8 mouse cellular contexts compared by ENCODE assay signal in the genomic region with DNA sequence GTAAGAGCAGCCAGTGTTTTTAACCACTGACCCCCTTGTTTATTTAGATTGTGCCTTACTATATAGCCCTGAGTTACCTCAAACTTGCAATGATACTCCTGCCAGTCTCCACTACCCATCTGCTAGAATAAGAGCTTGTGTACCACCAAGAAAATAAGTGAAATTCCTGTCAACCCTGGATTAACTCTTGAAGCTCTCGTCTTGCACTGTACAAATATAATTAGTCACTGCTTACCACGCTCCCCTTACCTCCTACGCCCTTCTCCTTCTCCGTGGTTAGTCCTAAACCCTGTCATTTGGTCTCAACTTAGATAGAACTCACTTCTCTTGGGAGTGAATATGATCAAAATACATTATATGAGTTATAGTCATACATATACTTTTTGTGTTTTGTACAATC. TPM values are rescaled to one million over a fixed set of nuclear protein-coding genes. Genes with fewer than 3 reads are reported as not detected.
DNase-seq lines count a peak whose midpoint lies in the region; ATAC-seq and TF ChIP-seq lines count a peak whose summit lies in the region.
"Had no signal": no experiment of that assay in that cellular context is flagged by ENCODE, and none has a peak within 500 bp of the region (broad histone marks: within the 10 kb centered on the region; RNA-seq: fewer than 3 reads in every experiment).

No protein-coding gene starts in this region.

- no peaks in the 10 kb centered on the region for H3K9me3 ChIP-seq in neural tube, embryonic 11.5 days (ENCODE audit: control insufficient read depth, low read length)
- H3K9me3 ChIP-seq in forebrain, embryonic 15.5 days: no peaks in the 10 kb centered on the region
- no peaks in the 10 kb centered on the region for H3K9me3 ChIP-seq in midbrain, embryonic 11.5 days (ENCODE audit: control insufficient read depth, low read length)

- peaks cover 5% of the 10 kb centered on the region for H3K36me3 ChIP-seq in neural tube, embryonic 11.5 days (ENCODE audit: control insufficient read depth, insufficient read depth, low read length)
- peaks cover 26% of the 10 kb centered on the region for H3K36me3 ChIP-seq in forebrain, embryonic 15.5 days
- peaks cover 6% of the 10 kb centered on the region; the same call in 1 of the 2 replicates for H3K36me3 ChIP-seq in midbrain, embryonic 11.5 days (ENCODE audit: control insufficient read depth, insufficient read depth, low read length)

- peaks cover 9% of the 10 kb centered on the region; the same call in 1 of the 2 replicates for H3K4me1 ChIP-seq in neural tube, embryonic 11.5 days (ENCODE audit: control insufficient read depth, insufficient read depth, low read length)
- peaks cover 56% of the 10 kb centered on the region for H3K4me1 ChIP-seq in forebrain, embryonic 15.5 days
- peaks cover 11% of the 10 kb centered on the region for H3K4me1 ChIP-seq in midbrain, embryonic 11.5 days (ENCODE audit: control insufficient read depth, insufficient read depth, low read length)

- intact Hi-C loops in gastrocnemius, adult 2 months (cut with DNase I): no loop called here

- H3K4me3 ChIP-seq in neural tube, embryonic 11.5 days (ENCODE audit: low read depth, low read length): no peak overlapping the region; the same call in 1 of the 2 replicates
- peak overlapping the region; percentile 96 for H3K4me3 ChIP-seq in forebrain, embryonic 15.5 days
- H3K4me3 ChIP-seq in midbrain, embryonic 11.5 days (ENCODE audit: low read depth, low read length): 0 out of 2 replicates have a peak overlapping the region, but pooled peaks have one; percentile 46
- no peak overlapping the region for H3K4me3 ChIP-seq in gastrocnemius, adult 2 months

- TF ChIP-seq CTCF in gastrocnemius, adult 2 months (IDR thresholded peaks at IDR 0.05): no peak

- no peak overlapping the region for H3K9ac ChIP-seq in neural tube, embryonic 11.5 days (ENCODE audit: low read length)
- no peak overlapping the region for H3K9ac ChIP-seq in forebrain, embryonic 15.5 days (replicated peaks)
- no peak overlapping the region for H3K9ac ChIP-seq in midbrain, embryonic 11.5 days (ENCODE audit: low read length)

- no peak for DNase-seq in neural tube, embryonic 11.5 days (ENCODE audit: low spot score)
- no peak for DNase-seq in neural tube, embryonic 10.5 days (ENCODE audit: extremely low spot score, low spot score)
- no peak for DNase-seq in midbrain, embryonic 11.5 days (ENCODE audit: low spot score, missing footprints)
- no peak for DNase-seq in right cerebral cortex, postnatal 25 days
- no peak for DNase-seq in gastrocnemius, adult 2 months
- no peak for DNase-seq in adrenal gland, postnatal 10 days
- DNase-seq: kidney, postnatal 10 days had no signal

- WGBS in neural tube, embryonic 11.5 days: 95% methylated on average over 4 of the region's 4 CpGs
- 87% methylated on average over 4 of the region's 4 CpGs for WGBS in forebrain, embryonic 15.5 days
- 88% methylated on average over 4 of the region's 4 CpGs for WGBS in midbrain, embryonic 11.5 days

- no peaks in the 10 kb centered on the region for H3K27me3 ChIP-seq in neural tube, embryonic 11.5 days (ENCODE audit: control insufficient read depth, insufficient read depth, low read length)
- no peaks in the 10 kb centered on the region for H3K27me3 ChIP-seq in forebrain, embryonic 15.5 days
- no peaks in the 10 kb centered on the region for H3K27me3 ChIP-seq in midbrain, embryonic 11.5 days (ENCODE audit: control insufficient read depth, insufficient read depth, low read length)

- H3K27ac ChIP-seq in neural tube, embryonic 11.5 days (ENCODE audit: low read depth, low read length): no peak overlapping the region
- no peak overlapping the region for H3K27ac ChIP-seq in forebrain, embryonic 15.5 days (replicated peaks)
- no peak overlapping the region for H3K27ac ChIP-seq in midbrain, embryonic 11.5 days (ENCODE audit: low read depth, low read length)
- H3K27ac ChIP-seq in gastrocnemius, adult 2 months: no peak overlapping the region

- no peak for ATAC-seq in neural tube, embryonic 11.5 days (ENCODE audit: insufficient read depth, low FRiP score, low TSS enrichment)
- no peak for ATAC-seq in forebrain, embryonic 15.5 days (replicated peaks)
- no peak for ATAC-seq in midbrain, embryonic 11.5 days (ENCODE audit: low FRiP score)

- 0 out of 2 replicates have a peak overlapping the region, but pooled peaks have one; percentile 82 for H3K4me2 ChIP-seq in neural tube, embryonic 11.5 days (ENCODE audit: low read depth)
- peak overlapping the region; percentile 84 for H3K4me2 ChIP-seq in forebrain, embryonic 15.5 days (replicated peaks)
- peak overlapping the region; percentile 80; the same call in 1 of the 2 replicates for H3K4me2 ChIP-seq in midbrain, embryonic 11.5 days

RNA-seq across cellular contexts. Expression of a gene that starts 2.5 kb away (rescaled TPM):
- 137 and 141 TPM in 2 replicates for polyA plus RNA-seq in neural tube, embryonic 11.5 days (2014; fragmentation: Nextera tagmentation; extraction: Ambion mirVana)
- polyA plus RNA-seq in forebrain, embryonic 15.5 days (2015; fragmentation: Nextera tagmentation; extraction: Ambion mirVana): 160 and 167 TPM in 2 replicates
- 127 and 140 TPM in 2 replicates for polyA plus RNA-seq in midbrain, embryonic 11.5 days (2014; fragmentation: Nextera tagmentation; extraction: Ambion mirVana)
- total RNA-seq in gastrocnemius, adult 2 months (2021): 10 to 100 TPM; 16.6 to 18.4 TPM
- 10 to 100 TPM; 38.8 to 50.0 TPM for total RNA-seq in adrenal gland, postnatal 10 days (2021)

RNA-seq across cellular contexts. Expression of a gene that starts 26.2 kb away (rescaled TPM):
- 35.4 and 37.6 TPM in 2 replicates for polyA plus RNA-seq in neural tube, embryonic 11.5 days (2014; fragmentation: Nextera tagmentation; extraction: Ambion mirVana)
- 30.7 and 34.0 TPM in 2 replicates for polyA plus RNA-seq in forebrain, embryonic 15.5 days (2015; fragmentation: Nextera tagmentation; extraction: Ambion mirVana)
- 37.3 and 41.7 TPM in 2 replicates for polyA plus RNA-seq in midbrain, embryonic 11.5 days (2014; fragmentation: Nextera tagmentation; extraction: Ambion mirVana)
- 10 to 100 TPM in 1 of 2 experiments, 1 to 10 TPM in 1; 8.5 to 10.2 TPM for total RNA-seq in gastrocnemius, adult 2 months (2021)
- 10 to 100 TPM; 20.2 to 21.5 TPM for total RNA-seq in adrenal gland, postnatal 10 days (2021)

RNA-seq across cellular contexts. Expression of a gene that starts 58.7 kb away (rescaled TPM):
- polyA plus RNA-seq in neural tube, embryonic 11.5 days (2014; fragmentation: Nextera tagmentation; extraction: Ambion mirVana): 31.0 and 37.7 TPM in 2 replicates
- 19.7 and 22.6 TPM in 2 replicates for polyA plus RNA-seq in forebrain, embryonic 15.5 days (2015; fragmentation: Nextera tagmentation; extraction: Ambion mirVana)
- polyA plus RNA-seq in midbrain, embryonic 11.5 days (2014; fragmentation: Nextera tagmentation; extraction: Ambion mirVana): 30.9 and 34.9 TPM in 2 replicates
- total RNA-seq in gastrocnemius, adult 2 months (2021): 1 to 10 TPM; 8.3 to 9.2 TPM
- 10 to 100 TPM; 19.4 to 26.9 TPM for total RNA-seq in adrenal gland, postnatal 10 days (2021)

Comparison
In these comparisons a context has a peak if more than half of its experiments do, and no peak if none do; other contexts are left out.
1. H3K4me3 ChIP-seq: peak in forebrain, embryonic 15.5 days (single experiment) and midbrain, embryonic 11.5 days (single experiment); none in neural tube, embryonic 11.5 days (single experiment) and gastrocnemius, adult 2 months (single experiment).
2. Peak in every context shown above with its lines, with median percentiles within 50 percentile points of each other: H3K4me2 ChIP-seq.